Mouse (Mus musculus) retina, postnatal 7 days (tissue): Measurements from ENCODE around the gene Pemt.
"Not testable (repeated sequence)": the region's sequence is repeated elsewhere in the genome, so short reads cannot be mapped to it uniquely, and the experiment has no call there.

ENCODE experiments used
- DNase-seq: peaks from one replicate; pipeline ENCODE4 v3.0.0-alpha.2; 2012; ENCODE audit warnings: low read depth, low spot score

Gene Pemt

DNA sequence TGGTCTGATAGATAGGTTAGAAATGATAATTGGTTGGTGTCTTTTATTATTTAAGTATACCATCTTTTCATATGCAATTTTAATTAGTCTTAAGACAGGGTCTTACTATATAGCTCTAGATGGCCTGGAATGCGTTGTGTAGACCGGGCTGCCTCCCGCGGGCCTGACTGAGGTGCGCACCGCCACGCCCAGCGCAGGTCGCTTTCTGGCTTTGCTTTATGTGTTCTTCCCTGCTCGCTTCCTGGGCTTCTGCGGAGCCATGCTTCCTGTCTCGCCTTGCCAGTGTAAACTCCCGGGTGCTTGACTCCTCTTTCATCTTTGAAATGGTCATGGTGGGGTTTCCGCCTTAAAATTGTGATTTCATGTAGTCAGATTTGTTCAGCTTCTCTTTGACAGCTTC, 93.4 kb downstream of the Pemt start:
- DNase-seq: no peak

DNA sequence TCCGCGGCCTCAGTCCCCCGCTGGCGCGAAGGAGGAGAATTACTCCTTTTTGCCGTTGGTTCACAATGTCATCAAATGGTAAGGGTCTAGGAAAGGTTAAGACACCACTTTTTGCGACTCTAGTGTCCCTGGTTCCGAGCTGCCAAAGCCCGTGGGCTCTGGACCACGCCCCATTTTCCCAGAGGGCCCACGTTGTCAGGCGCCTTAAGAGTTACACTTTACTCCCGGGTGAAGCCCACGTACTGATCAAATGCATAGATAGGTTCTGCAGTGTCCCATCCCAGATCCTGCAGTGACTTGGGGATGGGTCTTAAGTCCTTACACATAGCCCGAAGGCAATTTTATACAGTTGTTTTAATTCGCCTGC, 97.9 kb downstream of the Pemt start:
- DNase-seq: no peak

DNA sequence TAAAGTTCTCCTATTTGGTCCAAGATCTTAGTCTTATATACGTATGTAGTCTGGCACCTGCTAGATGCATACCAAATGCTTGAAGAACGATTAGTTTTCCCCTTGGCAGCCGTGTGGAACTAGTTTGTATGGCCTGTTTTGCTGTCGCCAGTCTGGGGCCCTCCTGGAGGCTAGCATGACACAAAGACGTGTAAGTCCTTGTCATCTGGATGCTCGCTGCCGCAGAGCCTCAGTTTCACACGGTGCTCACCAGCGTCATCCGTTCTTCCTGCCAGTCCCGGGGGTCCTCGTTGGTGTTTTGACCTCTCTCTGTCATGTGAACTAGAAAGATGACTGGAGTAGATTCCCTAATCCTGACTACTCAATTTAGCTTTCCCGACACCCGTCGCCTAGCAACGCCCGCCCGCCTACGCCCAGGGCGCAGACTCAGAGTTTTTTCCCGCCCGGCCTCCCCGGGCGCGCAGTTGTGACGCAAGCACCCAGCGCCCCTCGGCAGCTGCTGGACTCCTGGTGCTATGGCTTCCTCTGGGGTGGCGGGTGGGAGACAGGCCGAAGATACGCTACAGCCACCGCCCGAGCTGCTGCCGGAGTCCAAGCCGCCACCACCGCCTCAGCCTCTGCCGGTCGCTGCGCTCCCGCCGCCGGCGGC, 98.4 kb downstream of the Pemt start, which contains the start of gene Med9:
Med9 (plus strand) TSS at position 455 of the 649 bp plus-strand sequence.
- peak; percentile 92 for DNase-seq

DNA sequence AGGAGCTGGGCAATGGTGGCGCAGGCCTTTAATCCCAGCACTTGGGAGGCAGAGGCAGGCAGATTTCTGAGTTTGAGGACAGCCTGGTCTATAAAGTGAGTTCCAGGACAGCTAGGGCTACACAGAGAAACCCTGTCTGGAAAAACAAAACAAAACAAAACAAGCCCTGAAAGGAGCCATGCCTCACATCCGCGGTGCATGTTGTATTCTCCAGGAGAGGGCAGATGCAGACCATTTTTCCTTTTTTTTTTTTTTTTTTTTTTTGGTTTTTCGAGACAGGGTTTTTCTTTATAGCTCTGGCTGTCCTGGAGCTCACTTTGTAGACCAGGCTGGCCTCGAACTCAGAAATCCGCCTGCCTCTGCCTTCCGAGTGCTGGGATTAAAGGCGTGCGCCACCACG, 101.4 kb downstream of the Pemt start:
- DNase-seq: not testable (repeated sequence)

DNA sequence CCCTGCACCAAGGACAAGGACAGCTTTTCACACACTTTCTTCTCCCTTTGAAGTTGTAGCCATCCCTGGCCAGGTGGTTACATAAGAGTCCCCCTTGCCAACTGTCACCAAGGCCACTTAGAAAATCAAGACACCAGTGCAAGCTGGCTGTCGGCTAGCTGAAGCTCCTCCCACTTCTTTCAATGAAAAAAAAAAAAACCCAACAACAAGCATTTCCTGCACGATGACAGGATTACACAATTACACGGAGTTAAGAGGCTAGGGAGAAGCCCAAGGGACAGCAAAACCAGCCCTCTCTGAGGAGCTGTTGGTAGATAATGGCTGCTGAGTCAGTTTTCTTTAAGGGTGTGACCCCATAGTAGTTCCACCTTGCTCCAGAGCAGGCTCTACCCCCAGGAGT, 104.9 kb downstream of the Pemt start:
- no peak for DNase-seq

DNA sequence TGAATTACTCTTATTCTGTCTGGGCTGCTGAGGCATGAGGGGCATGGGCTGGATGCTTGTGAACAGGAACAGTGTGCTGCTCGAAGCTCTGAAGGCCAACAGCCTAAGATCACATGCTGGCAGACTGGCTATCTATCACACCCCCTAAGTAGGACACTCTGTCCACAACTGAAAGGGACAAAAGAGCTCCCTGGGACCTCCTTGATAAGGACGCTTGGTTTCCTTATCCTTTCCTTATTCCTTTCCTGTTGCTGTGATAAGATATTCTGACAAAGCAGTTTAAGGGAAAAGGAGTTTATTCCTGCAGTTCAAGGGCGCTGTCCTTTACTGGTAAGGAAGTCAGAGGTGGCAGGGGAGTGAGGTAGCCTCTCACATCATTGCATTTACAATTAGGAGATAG, 105.6 kb downstream of the Pemt start:
- no peak for DNase-seq

DNA sequence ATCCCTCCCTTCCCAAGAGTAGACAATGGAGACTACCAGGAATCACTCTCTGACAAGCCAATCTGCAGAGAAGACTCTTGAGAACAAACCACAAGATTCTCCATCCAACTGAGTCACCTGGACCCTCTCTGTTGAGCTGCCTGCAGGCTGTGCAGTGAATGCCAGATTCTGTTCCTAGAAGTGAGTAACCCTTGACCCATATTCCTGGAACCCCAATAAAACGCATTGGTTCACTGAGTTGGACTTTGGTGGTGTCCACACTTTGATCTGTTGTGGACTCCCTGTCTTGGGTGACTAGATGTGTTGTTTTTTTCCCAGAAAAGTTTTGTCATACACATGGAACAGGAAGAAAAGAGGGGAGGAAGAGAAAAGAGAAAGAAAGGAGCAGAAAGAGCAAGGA, 106.5 kb downstream of the Pemt start:
- DNase-seq: no peak

DNA sequence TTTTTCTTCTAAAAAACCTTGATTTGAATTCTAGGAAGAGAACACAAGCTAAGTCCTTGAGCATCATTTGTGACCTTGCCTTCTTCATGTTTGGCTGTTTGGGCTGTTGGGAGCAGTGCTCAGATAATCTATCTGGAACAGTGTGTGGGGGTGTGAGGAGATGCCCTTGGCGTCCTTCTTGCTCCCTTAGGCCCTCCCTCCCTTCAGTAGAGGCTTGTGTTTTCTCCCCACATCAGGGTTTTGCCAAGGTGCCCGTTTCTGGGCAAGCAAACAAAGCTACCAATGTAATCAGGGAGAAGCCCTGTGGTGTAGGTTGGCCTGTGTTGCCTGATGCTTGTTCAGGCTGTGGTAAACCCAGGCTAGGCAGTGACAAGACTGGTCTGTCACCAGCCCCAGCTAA, 108.7 kb downstream of the Pemt start:
- DNase-seq: no peak

DNA sequence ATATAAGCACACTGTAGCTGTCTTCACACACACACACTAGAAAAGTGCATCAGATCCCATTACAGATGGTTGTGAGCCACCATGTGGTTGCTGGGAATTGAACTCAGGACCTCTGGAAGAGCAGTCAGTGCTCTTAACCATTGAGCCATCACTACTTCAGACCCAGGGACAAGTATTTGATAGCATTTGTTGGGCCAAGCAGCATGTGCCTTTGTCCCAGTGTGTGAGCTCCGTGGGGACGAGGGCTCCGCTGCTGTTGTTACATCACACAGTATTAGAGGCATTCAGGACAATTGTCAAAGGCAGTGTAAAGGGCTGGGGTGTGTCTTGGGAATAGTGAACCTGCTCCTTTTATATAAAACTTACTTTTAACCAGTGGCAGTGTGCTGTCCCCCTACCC, 109.3 kb downstream of the Pemt start:
- no peak for DNase-seq

DNA sequence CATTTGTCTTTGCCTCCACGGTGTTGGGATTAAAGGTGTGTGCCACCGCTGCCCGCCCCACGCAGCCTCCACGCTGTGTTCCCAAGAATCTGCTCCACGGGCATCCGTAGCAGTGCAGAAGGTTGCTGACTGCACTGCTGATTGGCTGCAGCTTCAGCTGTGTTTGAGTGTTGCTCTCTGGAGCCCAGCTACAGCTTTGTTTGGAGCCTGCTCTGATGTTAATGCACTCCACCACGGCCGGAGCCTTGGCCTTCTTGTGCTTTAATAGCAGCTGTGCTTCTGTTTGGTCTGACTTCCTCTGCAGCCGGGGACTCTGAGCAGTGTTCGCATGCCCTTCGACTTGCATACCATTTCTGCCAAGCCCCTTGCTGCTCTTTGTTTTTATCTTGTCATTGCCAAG, 112.3 kb downstream of the Pemt start:
- DNase-seq: no peak

DNA sequence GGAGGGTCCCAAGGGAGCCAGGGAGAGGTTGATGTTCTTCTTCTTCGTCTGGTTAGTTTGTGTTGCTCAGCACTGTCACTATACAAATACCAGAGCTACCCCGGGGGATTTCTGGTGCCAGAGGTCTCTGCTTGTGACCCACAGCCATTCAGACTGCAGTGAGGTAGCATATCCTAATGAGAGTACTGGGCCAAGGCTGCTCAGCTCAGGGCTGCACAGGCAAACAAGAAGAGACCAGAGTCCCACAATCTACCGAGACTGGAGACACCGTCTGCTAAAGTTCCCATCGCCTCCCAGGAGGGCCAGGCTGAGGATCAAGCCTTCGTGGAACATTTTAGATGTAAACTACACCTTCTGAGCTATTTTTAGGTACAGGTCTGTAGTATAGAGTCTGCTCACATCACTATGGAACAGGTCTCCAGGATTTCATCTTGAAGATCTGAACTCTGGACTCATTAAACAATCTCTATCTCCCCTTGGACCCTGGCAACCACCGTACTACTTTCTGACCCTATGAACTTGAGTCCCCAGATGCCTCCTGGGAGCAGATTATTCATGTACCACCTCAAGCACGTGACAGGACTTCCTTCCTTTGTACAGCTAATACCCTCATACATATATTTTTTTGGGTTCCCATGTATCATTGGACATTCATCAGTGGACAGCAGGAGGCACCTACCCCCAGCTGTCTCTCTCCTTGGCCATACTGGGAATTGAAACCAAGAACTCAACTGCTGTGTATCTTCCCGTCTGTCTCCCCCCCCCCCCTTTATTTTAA, 113.5 kb downstream of the Pemt start:
- no peak for DNase-seq

DNA sequence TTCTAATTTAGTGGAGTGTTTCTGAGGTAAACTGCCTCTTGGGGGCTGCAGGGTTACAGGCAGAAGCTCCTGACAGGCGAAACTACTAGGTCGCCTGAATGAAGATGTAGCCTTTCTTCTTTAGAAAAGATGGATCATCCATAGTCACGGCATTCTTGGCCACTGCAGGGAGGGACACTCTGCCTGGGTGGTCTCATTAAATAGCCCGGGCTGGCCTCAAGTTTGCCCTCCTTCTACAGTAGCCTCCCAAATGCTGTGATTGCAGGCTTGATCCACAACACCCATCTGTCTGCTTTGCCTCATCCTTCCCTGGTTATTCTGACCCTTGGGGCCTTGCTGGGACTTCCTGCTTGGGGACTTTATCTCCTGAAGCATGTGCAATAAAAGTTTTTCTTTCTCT, 116.3 kb downstream of the Pemt start:
- no peak for DNase-seq

DNA sequence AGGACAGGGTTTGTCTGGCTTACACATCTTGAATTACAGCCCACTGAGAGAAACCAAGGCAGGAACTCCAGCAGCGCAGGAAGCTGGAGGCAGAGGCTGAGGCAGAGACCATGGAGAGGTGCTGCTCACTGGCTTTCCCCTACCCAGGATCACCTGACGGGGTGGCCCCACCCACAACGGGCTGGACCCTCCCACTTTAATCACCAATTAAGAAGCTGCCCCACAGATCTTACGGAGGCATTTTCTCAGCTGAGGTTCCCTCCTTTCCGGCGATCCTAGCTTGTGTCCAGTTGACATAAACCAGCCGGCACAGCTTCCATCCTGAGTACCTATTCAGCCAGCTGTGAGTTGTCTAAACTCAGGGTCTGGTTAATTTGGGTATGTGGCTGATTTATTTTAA, 125.0 kb downstream of the Pemt start:
- DNase-seq: no peak
